Mouse (Mus musculus) Patski (cell line): ENCODE data around the gene Trip4. TPM values are rescaled to one million over a fixed set of nuclear protein-coding genes. Genes with fewer than 3 reads are reported as not detected.

Source experiments
- ATAC-seq: fragments of 100-300 bp; one replicate; pipeline ENCODE4 v1.8.0; 2021
- CTCF ChIA-PET: fragments of 350-600 bp; sonication (Branson Sonifier 250); formaldehyde crosslinking; loops from one replicate; lab custom pipeline; 2022; ENCODE audit warnings: inconsistent platforms; lab: Charles Lee
- POLR2A ChIA-PET: fragments of 350-600 bp; sonication (Branson Sonifier 250); formaldehyde crosslinking; loops from one replicate; lab custom pipeline; 2022; ENCODE audit warnings: antibody characterized with exemption, inconsistent platforms; lab: Charles Lee
- DNase-seq: peaks from one replicate; pipeline ENCODE4 v3.0.0-alpha.2; 2011; ENCODE audit warnings: low read depth, low spot score
- H3K27me3 ChIP-seq: fragments of 371-371 bp; one replicate; pipeline ENCODE4 v1.5.1; 2021
- CTCF ChIP-seq: fragments of 100-300 bp; IDR thresholded peaks from one replicate; pipeline ENCODE4 v1.5.1; 2021
- in situ Hi-C: fragments of 300-500 bp; cut with MboI; formaldehyde crosslinking; loops from 3 replicates; pipeline ENCODE4 v1.11.1; 2018; ENCODE audit warnings: low pct_unique_long_range_greater_than_20kb, mixed read lengths
- polyA plus RNA-seq: library from polyadenylated mRNA; unstranded; gene quantifications from one replicate; pipeline ENCODE4 v1.2.3, GENCODE M21; 2021

The Trip4 gene
- polyA plus RNA-seq, 1 experiment from 2014 or later = 41.0 TPM

- ChIA-PET POLR2A (interaction anchor here (0.7 to 1.4 kb wide), 5 partner anchors 9 to 180 kb away, joined by 3 to 6 read pairs (median 3); no protein-coding TSS in a partner anchor), CTCF (interaction anchor here (0.8 to 1.5 kb wide), 3 partner anchors 57 to 135 kb away, joined by 3 to 4 read pairs (median 3); no protein-coding TSS in a partner anchor)
- DNase-seq (peak; percentile 76), ATAC-seq (peak; percentile 78)
- TF ChIP-seq CTCF = no peak
- in situ Hi-C loops = loop anchor here (5.0 kb wide), 1 partner anchor 75 kb away; no protein-coding TSS in a partner anchor
- no peaks in the 10 kb centered on the region for H3K27me3 ChIP-seq
Measured at GRCm38 (mm10) chr9:65827344-65828015, 81.1 kb downstream of the Trip4 start, which contains the start of gene Zfp609. TSS of gene Zfp609 (minus strand) at chr9:65827564.

GRCm38 (mm10) chr9:65826588-65827343, 81.8 kb downstream of the Trip4 start:
- TF ChIP-seq CTCF = peak; percentile 11
- ChIA-PET CTCF (no interaction called here), POLR2A (interaction anchor here (1.4 kb wide), 1 partner anchor 13 kb away, joined by 6 read pairs; no protein-coding TSS in a partner anchor)
- peak; percentile 51 for DNase-seq
- in situ Hi-C loops = loop anchor here (5.0 kb wide), 1 partner anchor 74 kb away; no protein-coding TSS in a partner anchor
- H3K27me3 ChIP-seq = no peaks in the 10 kb centered on the region
- ATAC-seq = peak; percentile 42

GRCm38 (mm10) chr9:65826226-65826587, 82.4 kb downstream of the Trip4 start:
- in situ Hi-C loops = loop anchor here (5.0 kb wide), 1 partner anchor 74 kb away; no protein-coding TSS in a partner anchor
- ChIA-PET POLR2A (no interaction called here), CTCF (no interaction called here)
- H3K27me3 ChIP-seq = no peaks in the 10 kb centered on the region
- no peak for TF ChIP-seq CTCF
- no peak for ATAC-seq
- DNase-seq = no peak

GRCm38 (mm10) chr9:65823716-65824462, 84.7 kb downstream of the Trip4 start:
- ChIA-PET CTCF (interaction anchor here (1.8 kb wide), 1 partner anchor 17 kb away, joined by 4 read pairs; no protein-coding TSS in a partner anchor), POLR2A (no interaction called here)
- TF ChIP-seq CTCF = no peak
- DNase-seq = no peak
- no peak for ATAC-seq
- H3K27me3 ChIP-seq = no peaks in the 10 kb centered on the region
- in situ Hi-C loops = no loop called here

GRCm38 (mm10) chr9:65822011-65822410, 86.6 kb downstream of the Trip4 start:
- in situ Hi-C loops = no loop called here
- ChIA-PET CTCF (no interaction called here), POLR2A (no interaction called here)
- DNase-seq = no peak
- TF ChIP-seq CTCF = no peak
- ATAC-seq = no peak
- no peaks in the 10 kb centered on the region for H3K27me3 ChIP-seq

GRCm38 (mm10) chr9:65820301-65820700, 88.3 kb downstream of the Trip4 start:
- in situ Hi-C loops = no loop called here
- no peak for TF ChIP-seq CTCF
- ATAC-seq = no peak

GRCm38 (mm10) chr9:65818402-65818801, 90.2 kb downstream of the Trip4 start:
- no peak for ATAC-seq
- no peak for TF ChIP-seq CTCF
- in situ Hi-C loops = no loop called here
- H3K27me3 ChIP-seq = no peaks in the 10 kb centered on the region
- DNase-seq = no peak
- ChIA-PET CTCF (no interaction called here), POLR2A (interaction anchor here (0.6 kb wide), 1 partner anchor 9 kb away, joined by 3 read pairs; no protein-coding TSS in a partner anchor)

More at GRCm38 (mm10) chr9:65820301-65820700, 88.3 kb downstream of the Trip4 start:
- ChIA-PET CTCF (interaction anchor here (1.0 kb wide), 1 partner anchor 17 kb away, joined by 3 read pairs; no protein-coding TSS in a partner anchor), POLR2A (interaction anchor here (0.6 kb wide), 1 partner anchor 24 kb away, joined by 3 read pairs; no protein-coding TSS in a partner anchor)
- no peak for DNase-seq
- H3K27me3 ChIP-seq = no peaks in the 10 kb centered on the region

- ATAC-seq = no peak
- POLR2A ChIA-PET = interaction anchor here (0.7 to 2.0 kb wide), 2 partner anchors 15 to 193 kb away, joined by 4 to 6 read pairs; partner anchors contain the start of gene Zfp609
- no peak for TF ChIP-seq CTCF
- peak; percentile 24 for DNase-seq
- no peaks in the 10 kb centered on the region for H3K27me3 ChIP-seq
- in situ Hi-C loops = no loop called here
- CTCF ChIA-PET = no interaction called here
Measured at GRCm38 (mm10) chr9:65812841-65813240, 95.8 kb downstream of the Trip4 start.

GRCm38 (mm10) chr9:65811784-65812183, 96.8 kb downstream of the Trip4 start:
- ChIA-PET CTCF (no interaction called here), POLR2A (no interaction called here)
- ATAC-seq (no peak), DNase-seq (no peak)
- H3K27me3 ChIP-seq = no peaks in the 10 kb centered on the region
- no peak for TF ChIP-seq CTCF
- in situ Hi-C loops = no loop called here

GRCm38 (mm10) chr9:65807818-65808217, 100.8 kb downstream of the Trip4 start:
- no peak for TF ChIP-seq CTCF
- ChIA-PET CTCF (no interaction called here), POLR2A (no interaction called here)
- no peaks in the 10 kb centered on the region for H3K27me3 ChIP-seq
- DNase-seq (no peak), ATAC-seq (no peak)
- in situ Hi-C loops = no loop called here
